Mouse (Mus musculus) kidney, postnatal 36 days (tissue): Measurements from ENCODE around the gene Sprtn.

Source experiments
- DNase-seq, 2 experiments: peaks; one replicate each; pipeline ENCODE4 v3.0.0; 2021 to 2022; ENCODE audit warnings: mixed read lengths in 2 of 2

Sprtn gene

GRCm38 (mm10) chr8:124897386-124898250 is at the start of gene Sprtn, which contains the start of gene Exoc8:
Gene Sprtn, plus strand, starts transcription at chr8:124897886.
Gene Exoc8, minus strand, starts transcription at chr8:124897705.
- peak; percentile 95 to 98 for DNase-seq

GRCm38 (mm10) chr8:124853511-124853910 is 44.2 kb upstream of the Sprtn start:
- no peak for DNase-seq

- DNase-seq, result peak in 1 of 2 experiments; percentile 77
Observed at GRCm38 (mm10) chr8:124859466-124859865, 38.2 kb upstream of the Sprtn start.

GRCm38 (mm10) chr8:124860188-124860587 is 37.5 kb upstream of the Sprtn start:
- no peak for DNase-seq

DNA sequence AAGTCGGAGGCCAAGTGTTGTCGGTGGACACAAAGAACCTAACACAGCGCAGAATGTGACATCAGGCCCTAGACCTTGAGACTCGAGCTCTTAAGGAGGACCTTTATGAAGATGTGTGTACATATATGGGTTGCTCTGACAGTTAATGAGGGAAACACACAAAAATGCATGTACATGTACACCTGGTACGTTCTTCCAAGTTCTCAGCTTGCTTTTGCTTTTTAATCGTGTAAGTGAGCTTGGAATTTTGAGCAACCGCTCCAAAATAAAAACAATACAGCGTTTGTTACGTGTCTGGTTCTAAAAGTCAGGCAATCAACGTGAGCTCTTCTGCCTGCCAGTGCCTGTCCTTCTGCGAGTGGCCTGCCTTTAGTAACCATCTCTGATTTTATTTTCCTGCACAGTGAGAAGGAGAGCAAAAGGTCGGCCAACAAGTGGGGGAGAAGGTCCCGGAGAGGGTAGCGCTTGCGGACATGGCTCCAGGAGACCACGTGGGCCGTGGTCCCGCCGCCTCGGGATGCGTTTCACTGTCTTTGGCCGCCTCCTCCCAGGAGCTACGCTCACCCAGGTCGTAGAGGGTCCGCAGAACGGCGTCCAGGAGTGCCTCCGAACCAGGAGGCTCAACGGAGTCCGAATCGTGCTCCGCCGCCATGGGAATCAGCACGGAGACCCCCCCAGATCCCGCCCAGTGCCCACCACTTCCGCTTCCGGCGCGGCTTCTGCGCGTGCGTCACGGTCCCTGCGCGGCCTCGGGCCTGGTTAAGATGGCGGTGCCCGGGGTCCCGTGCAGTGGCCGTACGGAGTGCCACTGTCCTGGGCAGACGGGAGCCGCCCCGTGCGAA is 35.1 kb upstream of the Sprtn start, which contains the start of the genes Gnpat and 2810004N23Rik:
Gene Gnpat (plus strand): TSS at position 713 of the 842 bp plus-strand sequence.
Gene 2810004N23Rik (minus strand): TSS at position 800 of the 842 bp plus-strand sequence.
- peak; percentile 93 to 97 for DNase-seq

- no peak for DNase-seq
Observed at GRCm38 (mm10) chr8:124863163-124863677, 34.5 kb upstream of the Sprtn start.

DNA sequence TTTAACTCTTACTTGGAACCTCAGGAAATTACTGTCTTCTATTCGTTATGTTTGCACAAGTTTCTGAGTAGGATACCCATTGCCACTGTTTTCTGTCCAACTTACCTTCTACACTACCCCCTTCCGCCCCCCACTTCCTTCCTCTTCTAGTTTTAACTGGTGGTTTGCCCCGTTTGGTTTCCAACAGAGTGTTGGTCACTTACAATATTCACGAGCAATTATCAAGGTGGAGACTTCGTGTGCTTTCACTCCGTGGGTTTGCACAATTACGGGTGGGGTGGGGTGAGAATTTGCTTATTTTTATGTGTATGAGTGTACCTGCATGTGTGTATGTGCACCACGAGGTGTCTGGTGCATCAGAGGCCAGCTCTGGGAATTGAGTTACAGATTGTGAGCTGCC is 34.0 kb upstream of the Sprtn start:
- no peak for DNase-seq

GRCm38 (mm10) chr8:124866669-124867068 is 31.0 kb upstream of the Sprtn start:
- DNase-seq, result no peak

DNA sequence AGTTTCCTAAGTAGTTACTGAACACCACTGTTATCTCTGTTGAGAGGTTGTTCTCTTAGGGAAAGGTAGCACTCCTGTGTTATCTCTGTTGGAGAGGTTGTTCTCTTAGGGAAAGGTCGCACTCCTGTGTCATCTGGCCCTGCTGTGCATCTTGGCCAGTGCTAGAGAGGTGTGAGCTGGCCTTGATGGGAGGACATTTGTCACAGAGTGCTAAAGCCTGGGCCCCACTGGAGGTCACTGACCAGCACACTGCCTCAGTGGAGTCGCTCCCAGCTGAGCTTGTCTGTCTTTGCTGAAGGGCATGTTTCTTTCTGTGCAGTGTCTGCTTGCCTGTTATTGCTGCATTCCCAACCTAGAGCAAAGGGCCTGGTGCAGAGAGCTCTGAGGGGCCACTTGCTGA is 30.6 kb upstream of the Sprtn start:
- DNase-seq, result no peak

DNA sequence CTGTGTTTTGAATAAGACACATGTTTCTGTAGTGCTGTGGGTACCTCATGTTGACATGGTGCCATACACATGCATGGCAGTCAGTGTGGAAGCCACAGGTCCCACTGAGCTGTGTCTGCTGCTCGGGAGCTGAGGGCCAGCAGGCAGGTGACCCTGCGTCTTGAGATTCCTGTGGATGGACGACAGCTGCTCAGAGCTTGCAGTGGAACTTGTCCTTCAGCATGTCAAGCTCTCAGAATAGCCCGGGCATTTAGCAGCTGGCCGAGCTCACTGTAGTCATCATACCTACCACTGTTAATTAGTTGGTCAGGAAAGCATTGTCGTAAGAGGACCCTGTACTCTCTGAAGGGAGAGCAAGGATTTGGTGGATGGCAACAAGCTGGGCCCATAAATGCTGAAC is 28.0 kb upstream of the Sprtn start:
- DNase-seq, result no peak

- DNase-seq, result no peak
Observed at GRCm38 (mm10) chr8:124871474-124871873, 26.2 kb upstream of the Sprtn start.

GRCm38 (mm10) chr8:124872081-124872480 is 25.6 kb upstream of the Sprtn start:
- DNase-seq, result no peak

- no peak for DNase-seq
Observed at GRCm38 (mm10) chr8:124872690-124873089, 25.0 kb upstream of the Sprtn start.

DNA sequence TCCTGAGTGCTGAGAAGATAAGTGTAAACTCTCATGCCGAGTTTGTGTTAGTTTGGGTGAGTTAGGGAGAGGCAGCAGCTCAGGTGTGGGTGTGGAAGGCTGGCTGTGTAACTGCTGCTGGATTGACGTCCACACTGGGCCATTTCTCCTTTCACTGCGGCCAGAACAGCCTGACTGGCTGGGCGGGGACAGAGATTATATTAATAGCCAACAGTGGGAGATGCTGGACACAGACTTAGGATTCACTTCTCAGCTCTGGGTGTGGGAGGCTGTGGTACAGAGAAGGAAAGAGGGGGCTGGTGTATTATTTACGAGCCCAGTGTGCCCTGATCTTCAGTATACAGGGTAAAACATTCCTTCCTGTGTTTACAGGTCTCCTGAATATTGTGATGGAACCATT is 19.5 kb upstream of the Sprtn start:
- DNase-seq, result no peak

GRCm38 (mm10) chr8:124878946-124879526 is 18.6 kb upstream of the Sprtn start:
- DNase-seq, result no peak

DNA sequence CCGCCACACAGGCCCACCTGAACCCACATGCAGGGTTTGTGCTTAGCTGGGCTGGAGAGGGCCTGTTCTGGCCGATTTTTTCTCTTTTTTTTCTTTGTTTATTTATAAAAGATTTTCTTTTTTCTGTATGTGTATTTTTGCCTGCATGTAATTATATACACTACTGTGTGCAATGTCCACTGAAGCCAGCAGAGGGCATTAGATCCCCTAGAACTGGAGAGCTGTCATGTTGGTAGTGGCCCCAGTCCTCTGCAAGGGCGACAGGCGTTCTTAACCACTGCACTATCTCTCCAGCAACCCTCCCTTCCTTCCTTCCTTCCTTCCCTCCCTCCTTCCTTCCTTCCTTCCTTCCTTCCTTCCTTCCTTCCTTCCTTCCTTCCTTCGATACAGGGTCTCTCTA is 9.3 kb upstream of the Sprtn start:
- DNase-seq, result no peak

DNA sequence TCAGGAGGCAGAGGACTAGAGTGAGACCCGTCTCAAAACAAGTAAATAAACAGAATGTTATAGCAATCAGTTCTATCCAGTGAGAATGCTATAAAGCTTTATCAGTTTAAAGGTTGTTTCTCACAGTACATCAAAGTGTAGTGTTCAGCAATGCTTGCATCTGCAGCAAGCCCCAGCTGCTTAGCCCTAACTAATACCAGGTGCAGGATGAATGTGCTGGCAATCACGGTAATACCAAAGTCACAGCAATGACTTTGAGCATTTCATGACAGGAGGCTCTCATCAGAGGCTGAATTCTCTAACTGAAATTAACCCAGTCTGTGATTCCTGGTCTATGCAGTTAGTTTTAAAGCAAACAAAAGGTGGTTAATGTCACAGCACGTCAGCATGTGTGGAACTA is 5.1 kb upstream of the Sprtn start:
- DNase-seq, result no peak

GRCm38 (mm10) chr8:124896010-124896631 is 1.6 kb upstream of the Sprtn start:
- no peak for DNase-seq

DNA sequence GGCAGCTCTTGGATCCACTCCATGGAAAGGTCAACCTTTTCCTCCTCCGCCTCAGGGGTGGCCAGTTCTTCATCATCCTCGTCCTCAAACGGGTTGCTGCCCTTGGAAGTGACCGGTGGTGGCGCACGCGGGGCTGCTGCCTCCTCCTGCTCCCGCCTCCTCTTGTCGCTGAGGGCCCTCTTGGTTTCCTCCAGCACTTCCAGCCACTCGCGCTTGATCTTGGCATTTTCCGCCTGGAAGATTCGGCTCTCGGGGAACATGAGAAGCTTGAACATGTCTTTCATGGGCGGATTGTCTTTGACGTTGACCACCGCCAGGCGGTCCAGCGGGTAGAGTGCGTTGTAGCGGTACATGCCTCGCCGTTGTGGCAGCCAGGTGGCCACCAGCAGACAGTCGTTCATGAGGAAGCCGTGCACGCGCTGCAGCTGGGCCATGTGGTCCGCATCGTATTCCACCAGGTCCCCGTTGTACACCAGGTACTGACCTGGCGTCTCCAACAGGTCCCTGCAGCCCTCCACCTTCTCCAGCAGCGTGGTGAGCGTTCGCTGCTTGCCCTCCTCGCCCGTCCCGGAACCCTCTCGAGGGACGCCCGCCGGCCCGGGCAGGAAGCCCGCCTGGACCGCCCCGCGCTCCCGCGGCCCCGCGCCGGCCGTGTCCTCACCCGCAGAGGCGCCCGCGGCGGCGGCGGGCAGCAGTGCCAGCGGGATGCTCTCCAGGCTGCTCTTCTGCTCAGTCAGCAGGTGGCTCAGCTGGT is 877 bp upstream of the Sprtn start:
- peak; percentile 85 to 90 for DNase-seq

GRCm38 (mm10) chr8:124898251-124898905 is 692 bp downstream of the Sprtn start:
- DNase-seq, result no peak

GRCm38 (mm10) chr8:124903198-124903597 is 5.5 kb downstream of the Sprtn start:
- peak; percentile 80 to 87 for DNase-seq
